Mouse (Mus musculus) midbrain, embryonic 13.5 days (tissue): ENCODE data around the gene Rflnb. TPM values are rescaled to one million over a fixed set of nuclear protein-coding genes. Genes with fewer than 3 reads are reported as not detected.

ENCODE experiments used
- ATAC-seq: fragments of 200-750 bp; cut with Nextera tagmentation; 2 replicates; pipeline ENCODE4 v1.8.0; 2017; ENCODE audit warnings: mild to moderate bottlenecking, moderate TSS enrichment, moderate library complexity
- H3K27ac ChIP-seq: fragments of 300-500 bp; sonication (generic); 2 replicates; pipeline ENCODE4 v1.5.1; 2015; ENCODE audit warnings: inconsistent platforms, mild to moderate bottlenecking, moderate library complexity
- H3K27me3 ChIP-seq: fragments of 300-500 bp; sonication (generic); 2 replicates; pipeline ENCODE4 v1.6.1; 2015; ENCODE audit warnings: mild to moderate bottlenecking, inconsistent platforms
- H3K36me3 ChIP-seq: fragments of 300-500 bp; sonication (generic); 2 replicates; pipeline ENCODE4 v1.6.1; 2015; ENCODE audit warnings: mild to moderate bottlenecking, inconsistent platforms
- H3K4me1 ChIP-seq: fragments of 300-500 bp; sonication (generic); replicated peaks from 2 replicates; pipeline ENCODE4 v1.6.1; 2015; ENCODE audit warnings: inconsistent platforms
- H3K4me2 ChIP-seq: fragments of 300-500 bp; sonication (generic); replicated peaks from 2 replicates; pipeline ENCODE4 v1.6.1; 2015; ENCODE audit warnings: moderate library complexity, mild to moderate bottlenecking, inconsistent platforms
- H3K4me3 ChIP-seq: fragments of 300-500 bp; sonication (generic); replicated peaks from 2 replicates; pipeline ENCODE4 v1.5.1; 2015; ENCODE audit warnings: mild to moderate bottlenecking, inconsistent platforms
- H3K9ac ChIP-seq: fragments of 300-500 bp; sonication (generic); replicated peaks from 2 replicates; pipeline ENCODE4 v1.6.1; 2015; ENCODE audit warnings: mild to moderate bottlenecking, inconsistent platforms
- H3K9me3 ChIP-seq: fragments of 300-500 bp; sonication (generic); 2 replicates; pipeline ENCODE4 v1.6.1; 2016; ENCODE audit warnings: mild to moderate bottlenecking, inconsistent platforms
- WGBS: fragments of 180-500 bp; shearing (Covaris S2); methylation state at CpG from one replicate; pipeline ENCODE4 v1.1.7; 2015; 5-methylcytosine and 5-hydroxymethylcytosine counted together
- polyA plus RNA-seq: library from polyadenylated mRNA; unstranded; fragments of >200 nt; fragmentation: Nextera tagmentation; extraction: Ambion mirVana; gene quantifications from 2 replicates; pipeline ENCODE4 v1.2.1, GENCODE M21; 2015

Gene Rflnb
- polyA plus RNA-seq, 1 experiment from 2014 or later, result 7.2 TPM

DNA sequence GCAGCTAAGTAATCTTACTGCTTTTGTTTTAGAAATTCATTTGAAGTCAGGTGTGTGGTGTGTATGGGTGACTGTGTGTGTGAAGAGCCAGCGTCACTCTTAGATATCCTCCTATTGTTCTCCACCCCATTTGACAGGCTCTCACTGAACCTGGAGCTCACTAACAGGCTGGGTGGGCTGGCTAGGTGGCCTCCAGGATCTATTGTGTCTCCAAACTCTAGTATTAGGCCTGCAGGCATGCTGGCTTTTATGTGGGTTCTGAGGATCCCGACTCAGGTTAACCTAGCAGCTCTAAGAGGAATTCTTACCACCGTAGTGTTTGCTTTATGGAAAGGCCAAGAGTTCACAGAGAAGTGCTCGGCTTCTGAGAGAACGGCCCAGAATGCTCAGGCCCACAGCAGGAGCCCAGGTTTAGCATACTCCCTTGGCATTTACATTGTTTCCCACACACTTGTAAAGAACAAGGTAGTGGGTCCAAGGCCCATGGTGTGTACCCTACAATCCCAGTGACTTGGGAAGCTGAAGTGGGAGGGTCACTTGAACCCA is 23.5 kb upstream of the Rflnb start:
- no peaks in the 10 kb centered on the region for H3K9me3 ChIP-seq
- H3K27me3 ChIP-seq, result no peaks in the 10 kb centered on the region
- H3K4me3 ChIP-seq, result no peak overlapping the region
- no peak overlapping the region for H3K27ac ChIP-seq
- ATAC-seq, result no peak
- peaks cover 24% of the 10 kb centered on the region for H3K36me3 ChIP-seq
- H3K4me1 ChIP-seq, result no peaks in the 10 kb centered on the region
- WGBS, result 32% methylated on average over 5 of the region's 5 CpGs
- no peak overlapping the region for H3K9ac ChIP-seq
- H3K4me2 ChIP-seq, result no peak overlapping the region

DNA sequence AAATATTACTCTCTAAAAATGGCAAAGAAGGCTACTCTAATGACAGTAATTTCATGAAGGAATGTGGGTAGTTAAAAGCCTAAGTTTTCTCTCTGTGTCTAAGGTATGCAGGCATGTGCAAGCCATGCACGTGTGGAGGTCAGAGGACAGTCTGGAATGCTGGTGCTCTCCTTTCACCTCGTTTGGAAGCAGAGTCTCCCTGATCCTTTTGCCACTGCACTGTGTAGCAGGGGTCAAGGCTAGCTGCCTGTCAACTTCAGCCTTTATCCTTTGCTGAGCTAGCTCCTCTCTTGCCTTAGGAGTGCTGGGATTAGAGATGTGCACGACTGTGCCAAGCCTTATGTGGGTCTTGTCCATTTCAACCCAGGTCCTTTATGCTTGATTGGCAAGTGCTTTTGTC is 22.9 kb upstream of the Rflnb start:
- no peak overlapping the region for H3K9ac ChIP-seq
- 28% methylated on average over 3 of the region's 3 CpGs for WGBS
- H3K4me3 ChIP-seq, result no peak overlapping the region
- H3K4me1 ChIP-seq, result no peaks in the 10 kb centered on the region
- no peaks in the 10 kb centered on the region for H3K9me3 ChIP-seq
- H3K36me3 ChIP-seq, result peaks cover 26% of the 10 kb centered on the region
- no peak overlapping the region for H3K4me2 ChIP-seq
- no peaks in the 10 kb centered on the region for H3K27me3 ChIP-seq
- ATAC-seq, result no peak
- H3K27ac ChIP-seq, result no peak overlapping the region

DNA sequence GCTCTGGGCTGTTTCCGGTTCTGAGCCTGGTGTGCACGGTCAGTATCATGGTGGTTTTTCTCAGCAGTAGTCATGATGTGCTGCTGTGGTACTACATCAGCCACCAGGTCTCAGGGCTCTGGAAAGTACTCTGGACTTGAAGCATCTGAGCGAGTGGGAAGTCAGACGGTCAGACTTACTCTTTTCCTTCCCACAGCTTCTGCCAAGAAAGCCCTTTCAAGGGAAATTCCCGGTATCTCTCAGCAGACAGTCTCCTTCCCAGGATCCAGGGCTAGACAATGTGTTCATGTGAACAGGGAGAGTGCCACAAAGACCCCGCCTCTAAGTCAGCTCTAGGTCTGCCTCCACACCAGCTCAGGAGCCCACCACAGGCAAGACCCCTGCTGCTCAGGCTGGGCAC is 17.8 kb upstream of the Rflnb start:
- ATAC-seq, result no peak
- H3K4me2 ChIP-seq, result no peak overlapping the region
- 84% methylated on average over 6 of the region's 6 CpGs for WGBS
- no peak overlapping the region for H3K4me3 ChIP-seq
- no peak overlapping the region for H3K27ac ChIP-seq
- peaks cover 35% of the 10 kb centered on the region for H3K36me3 ChIP-seq
- H3K9me3 ChIP-seq, result no peaks in the 10 kb centered on the region
- no peak overlapping the region for H3K9ac ChIP-seq
- H3K27me3 ChIP-seq, result no peaks in the 10 kb centered on the region
- H3K4me1 ChIP-seq, result peaks cover 11% of the 10 kb centered on the region

DNA sequence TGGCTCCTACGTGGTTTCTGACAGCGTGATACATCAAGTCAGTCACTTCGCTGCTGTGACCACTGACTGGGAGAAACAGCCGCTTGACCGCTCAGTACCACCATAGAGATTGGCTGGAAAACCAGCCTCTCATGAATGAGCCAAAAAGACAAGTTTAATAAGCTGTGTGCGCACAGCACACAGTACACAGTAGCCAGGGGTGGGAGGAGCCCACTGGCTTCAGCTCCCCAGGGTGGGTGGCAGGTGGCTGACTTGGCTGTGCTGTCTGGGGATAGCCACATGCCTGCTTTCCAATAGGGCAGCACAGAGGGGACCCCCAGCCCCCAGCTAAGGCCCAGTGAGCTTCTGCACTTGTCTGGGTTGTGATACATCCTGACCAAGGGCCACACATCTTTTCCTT is 16.9 kb upstream of the Rflnb start:
- Histone ChIP-seq H3K9ac (no peak overlapping the region), H3K4me2 (no peak overlapping the region), H3K27me3 (no peaks in the 10 kb centered on the region), H3K4me1 (peaks cover 11% of the 10 kb centered on the region), H3K27ac (0 out of 2 replicates have a peak overlapping the region, but pooled peaks have one; percentile 1), H3K36me3 (peaks cover 35% of the 10 kb centered on the region), H3K9me3 (no peaks in the 10 kb centered on the region), H3K4me3 (no peak overlapping the region)
- ATAC-seq, result 0 out of 2 replicates have a peak, but pooled peaks have one; percentile 37
- WGBS, result 79% methylated on average over 6 of the region's 6 CpGs

DNA sequence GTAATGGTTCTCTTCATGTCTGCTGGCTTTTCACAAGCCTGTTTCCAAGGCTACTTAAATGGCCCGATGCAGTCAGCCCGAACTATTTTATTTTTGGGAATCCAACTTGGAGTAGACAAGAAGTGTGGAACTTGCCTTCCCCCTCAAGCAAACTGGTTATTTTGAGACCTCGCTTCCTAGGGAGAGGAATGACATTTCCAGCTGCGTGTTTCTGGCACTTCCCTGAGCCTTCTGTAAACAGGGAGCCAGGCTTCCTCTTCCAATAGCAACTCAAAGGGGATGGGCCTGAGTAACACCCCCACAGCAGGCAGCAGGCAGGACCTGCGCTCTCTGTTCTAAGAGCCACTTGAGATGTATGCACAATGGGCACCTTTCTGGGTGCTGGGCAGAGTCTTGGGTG is 15.3 kb upstream of the Rflnb start:
- H3K27me3 ChIP-seq, result no peaks in the 10 kb centered on the region

DNA sequence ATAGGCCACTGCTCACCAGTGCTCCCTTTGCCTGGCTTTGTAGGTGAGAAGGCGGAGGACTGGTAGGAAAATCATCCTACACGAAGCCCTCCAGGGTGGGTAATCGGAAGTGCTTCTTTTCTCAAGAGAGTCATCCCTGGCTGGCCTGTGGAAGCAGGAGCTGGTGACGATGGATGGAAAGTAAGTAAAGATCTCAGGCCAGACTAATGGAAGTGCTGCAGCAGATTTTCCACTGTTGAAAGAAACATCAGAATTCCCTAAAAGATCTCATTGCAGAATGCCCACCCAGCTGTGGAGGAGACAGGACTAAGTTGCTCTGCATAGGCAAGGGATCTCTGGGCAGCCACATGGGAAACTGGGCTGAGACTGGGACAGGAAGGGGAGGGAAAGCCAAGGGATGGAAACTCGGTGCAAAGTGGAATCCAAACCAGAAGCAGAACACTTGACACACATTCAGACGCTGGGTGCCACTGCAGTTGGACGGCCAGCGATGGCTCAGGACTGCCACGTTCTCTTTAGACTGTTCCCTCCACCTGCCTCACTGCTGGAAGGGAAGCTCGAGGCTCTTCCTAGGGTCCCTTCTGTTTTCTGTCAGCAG is 14.6 kb upstream of the Rflnb start:
- Histone ChIP-seq H3K4me2 (no peak overlapping the region), H3K36me3 (peaks cover 26% of the 10 kb centered on the region), H3K9me3 (no peaks in the 10 kb centered on the region), H3K27me3 (no peaks in the 10 kb centered on the region), H3K9ac (no peak overlapping the region), H3K4me1 (peaks cover 11% of the 10 kb centered on the region), H3K4me3 (no peak overlapping the region), H3K27ac (no peak overlapping the region)
- WGBS, result 72% methylated on average over 10 of the region's 10 CpGs
- ATAC-seq, result no peak

More for the DNA sequence above, 15.3 kb upstream of the Rflnb start:
- H3K4me1 ChIP-seq, result peaks cover 11% of the 10 kb centered on the region
- no peak overlapping the region for H3K4me2 ChIP-seq
- H3K9ac ChIP-seq, result no peak overlapping the region
- 48% methylated on average over 5 of the region's 5 CpGs for WGBS
- peaks cover 30% of the 10 kb centered on the region for H3K36me3 ChIP-seq
- ATAC-seq, result no peak
- H3K4me3 ChIP-seq, result no peak overlapping the region
- no peaks in the 10 kb centered on the region for H3K9me3 ChIP-seq
- no peak overlapping the region for H3K27ac ChIP-seq

DNA sequence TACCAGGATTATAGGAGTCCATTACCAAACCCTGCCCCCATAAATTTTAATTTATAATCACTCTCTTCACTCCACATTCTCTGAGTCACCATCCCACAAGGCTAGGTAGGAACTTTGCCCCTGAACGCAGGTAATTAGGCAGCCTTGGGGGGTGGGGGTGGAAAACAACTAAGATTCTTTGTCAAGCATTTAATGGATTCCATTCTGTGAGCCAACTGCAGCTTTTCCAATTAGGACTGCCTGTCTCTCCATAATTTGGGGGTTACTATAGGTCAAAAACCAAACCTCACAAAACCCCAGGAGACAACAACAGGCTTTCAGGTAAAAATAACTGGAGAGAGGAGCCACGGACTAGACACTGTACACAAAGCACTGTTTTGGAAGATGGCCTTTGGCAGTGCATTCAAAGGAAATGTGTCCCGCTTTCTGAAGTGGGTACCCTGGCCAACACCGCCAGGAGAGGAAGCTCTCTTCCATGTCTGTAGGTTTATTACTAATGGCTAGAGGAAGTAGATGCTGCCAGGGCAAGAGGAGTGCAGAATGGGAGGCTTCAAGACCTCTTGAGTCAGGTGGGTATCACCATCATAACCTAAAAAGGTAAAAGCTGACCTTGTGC is 13.3 kb upstream of the Rflnb start:
- H3K36me3 ChIP-seq, result peaks cover 13% of the 10 kb centered on the region

DNA sequence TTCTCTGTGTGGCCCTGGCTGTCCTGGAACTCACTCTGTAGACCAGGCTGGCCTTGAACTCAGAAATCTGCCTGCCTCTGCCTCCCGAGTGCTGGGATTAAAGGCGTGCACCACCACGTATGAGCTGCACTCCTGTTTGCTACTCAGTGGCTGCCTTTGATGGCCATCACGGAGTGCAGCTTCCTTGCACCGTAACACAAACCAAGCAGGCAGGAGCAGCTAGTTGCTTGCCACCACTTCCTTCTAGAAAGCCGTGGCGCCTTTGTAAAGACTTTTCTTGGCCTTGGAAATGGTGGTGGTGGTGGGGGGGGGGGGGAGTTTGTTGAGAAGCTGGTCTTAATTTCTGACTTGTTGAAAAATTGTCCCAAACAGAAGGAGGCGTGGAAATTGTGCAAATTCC is 12.5 kb upstream of the Rflnb start:
- WGBS, result 88% methylated on average over 8 of the region's 8 CpGs
- ATAC-seq, result no peak
- peaks cover 11% of the 10 kb centered on the region for H3K4me1 ChIP-seq
- no peak overlapping the region for H3K27ac ChIP-seq
- H3K9ac ChIP-seq, result no peak overlapping the region
- H3K4me3 ChIP-seq, result no peak overlapping the region
- H3K27me3 ChIP-seq, result no peaks in the 10 kb centered on the region
- H3K4me2 ChIP-seq, result no peak overlapping the region
- peaks cover 6% of the 10 kb centered on the region; the same call in 1 of the 2 replicates for H3K36me3 ChIP-seq
- no peaks in the 10 kb centered on the region for H3K9me3 ChIP-seq

More for the DNA sequence above, 13.3 kb upstream of the Rflnb start:
- no peaks in the 10 kb centered on the region for H3K27me3 ChIP-seq
- no peak overlapping the region for H3K4me3 ChIP-seq
- H3K4me2 ChIP-seq, result no peak overlapping the region
- no peaks in the 10 kb centered on the region for H3K9me3 ChIP-seq
- ATAC-seq, result no peak
- H3K9ac ChIP-seq, result no peak overlapping the region
- WGBS, result 80% methylated on average over 4 of the region's 4 CpGs
- H3K4me1 ChIP-seq, result peaks cover 11% of the 10 kb centered on the region
- no peak overlapping the region for H3K27ac ChIP-seq

DNA sequence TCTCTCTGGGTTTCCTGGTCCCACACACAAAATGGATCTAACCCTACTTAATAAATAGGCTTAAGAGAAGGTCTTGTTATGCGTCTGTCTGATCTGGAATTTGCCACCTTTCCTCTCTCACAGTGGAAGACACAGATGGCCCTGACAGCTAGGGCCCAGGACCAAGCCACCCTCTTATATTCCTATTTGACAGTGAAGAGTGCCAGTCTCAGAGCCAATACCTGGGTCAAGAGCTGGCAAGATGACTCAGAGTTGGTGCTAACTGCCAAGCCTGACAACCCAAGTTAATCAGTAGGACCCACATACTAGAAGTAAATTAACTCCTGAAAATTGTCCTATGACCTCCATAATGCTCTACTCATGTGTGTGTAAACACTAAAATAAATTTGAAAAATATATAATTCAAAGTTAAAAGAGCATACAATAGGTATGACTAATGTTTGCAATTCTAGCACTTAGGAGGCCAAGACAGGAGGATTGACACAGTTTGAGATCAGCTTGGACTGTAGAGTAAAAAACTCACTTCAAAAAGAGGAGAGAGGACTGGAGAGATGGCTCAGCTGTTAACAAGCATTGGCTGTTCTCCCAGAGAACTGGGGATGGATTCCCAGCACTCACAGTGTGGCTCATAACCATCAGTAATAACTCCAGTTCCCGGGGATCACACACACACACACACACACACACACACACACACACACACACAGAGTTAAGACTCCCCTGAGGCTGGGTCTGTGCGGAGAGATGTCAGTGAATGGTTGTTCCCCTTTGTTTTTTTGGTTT is 11.9 kb upstream of the Rflnb start:
- Histone ChIP-seq H3K4me2 (no peak overlapping the region), H3K27me3 (no peaks in the 10 kb centered on the region), H3K4me1 (peaks cover 5% of the 10 kb centered on the region), H3K36me3 (0 out of 2 replicates have a peak, but pooled peaks cover 3% of the 10 kb centered on the region), H3K27ac (no peak overlapping the region), H3K4me3 (no peak overlapping the region), H3K9ac (no peak overlapping the region), H3K9me3 (no peaks in the 10 kb centered on the region)
- WGBS, result 87% methylated on average over 3 of the region's 3 CpGs
- no peak for ATAC-seq

DNA sequence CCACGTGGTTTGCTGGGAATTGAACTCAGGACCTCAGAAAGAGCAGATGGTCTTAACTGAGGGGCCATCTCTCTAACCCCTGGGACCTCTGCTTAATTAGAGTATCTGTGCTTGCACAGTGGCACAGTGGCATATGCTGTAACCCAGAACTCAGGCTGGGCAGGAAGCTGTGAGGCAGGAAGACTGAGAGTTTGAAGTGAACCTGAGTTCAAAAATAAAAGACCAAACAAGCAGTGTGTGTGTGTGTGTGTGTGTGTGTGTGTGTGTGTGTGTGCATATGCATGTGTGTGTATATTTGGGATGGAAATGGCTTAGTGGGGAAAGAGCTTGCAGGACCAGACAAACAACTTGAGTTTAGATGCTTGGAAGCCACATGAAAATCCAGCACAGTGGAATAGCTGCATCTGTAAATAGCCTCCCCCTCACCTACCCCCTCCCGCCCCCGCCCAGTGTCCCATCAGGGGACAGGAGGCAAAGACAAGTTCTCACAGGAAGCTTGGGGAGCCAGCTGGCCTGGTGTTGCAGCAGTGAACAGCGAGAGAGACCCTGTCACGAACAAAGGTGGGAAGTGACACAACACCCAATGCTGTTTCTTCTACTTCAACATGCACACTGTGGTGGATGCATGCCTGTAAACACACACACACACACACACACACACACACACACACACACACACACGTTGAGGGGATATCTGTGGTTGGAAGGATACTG is 10.2 kb upstream of the Rflnb start:
- H3K27ac ChIP-seq, result no peak overlapping the region
- H3K9me3 ChIP-seq, result no peaks in the 10 kb centered on the region
- H3K4me1 ChIP-seq, result no peaks in the 10 kb centered on the region
- ATAC-seq, result no peak
- no peaks in the 10 kb centered on the region for H3K27me3 ChIP-seq
- H3K4me3 ChIP-seq, result no peak overlapping the region
- no peak overlapping the region for H3K9ac ChIP-seq
- WGBS, result 59% methylated on average over 6 of the region's 6 CpGs
- no peak overlapping the region for H3K4me2 ChIP-seq
- no peaks in the 10 kb centered on the region for H3K36me3 ChIP-seq

DNA sequence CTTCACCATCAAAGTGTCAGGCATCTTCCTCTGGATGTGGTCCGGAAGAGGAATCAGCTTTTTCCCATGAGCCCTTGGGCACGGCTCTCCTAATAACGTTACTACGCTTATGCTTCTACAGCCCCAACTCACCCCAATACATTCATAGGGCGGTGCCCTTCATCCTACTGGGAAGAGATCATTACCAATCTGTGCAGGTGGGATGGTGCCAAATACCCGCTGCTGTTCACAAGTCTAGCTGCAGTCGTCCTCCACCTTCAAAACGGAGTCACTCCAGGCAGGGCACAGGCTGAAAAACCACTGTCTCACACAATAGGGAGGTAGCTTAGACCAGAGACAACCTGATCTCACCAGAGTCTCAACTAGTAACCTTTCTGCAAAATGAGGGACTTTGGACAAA is 7.6 kb upstream of the Rflnb start:
- Histone ChIP-seq H3K27ac (no peak overlapping the region), H3K4me2 (no peak overlapping the region), H3K9ac (no peak overlapping the region), H3K4me1 (no peaks in the 10 kb centered on the region), H3K9me3 (no peaks in the 10 kb centered on the region), H3K27me3 (0 out of 2 replicates have a peak, but pooled peaks cover 2% of the 10 kb centered on the region), H3K4me3 (no peak overlapping the region), H3K36me3 (no peaks in the 10 kb centered on the region)
- WGBS, result 85% methylated on average over 8 of the region's 8 CpGs
- no peak for ATAC-seq
